Mouse (Mus musculus) G1E (cell line): ENCODE measurements around the gene Tjp1. TPM values are rescaled to one million over a fixed set of nuclear protein-coding genes. Genes with fewer than 3 reads are reported as not detected.

Experiments
- ATAC-seq: 2 replicates; pipeline ENCODE4 v1.8.0; 2016; ENCODE audit warnings: mild to moderate bottlenecking; ENCODE audit not compliant: insufficient number of reproducible peaks, poor library complexity, low FRiP score, severe bottlenecking; ENCODE audit errors: extremely low read depth
- DNase-seq: peaks from one replicate; pipeline ENCODE4 v3.0.0; 2012; ENCODE audit warnings: low spot score
- H3K27me3 ChIP-seq: 2 replicates; pipeline ENCODE4 v1.6.1; 2012; ENCODE audit warnings: mild to moderate bottlenecking, low read length, inconsistent platforms; ENCODE audit not compliant: insufficient read depth
- H3K36me3 ChIP-seq: replicated peaks from 2 replicates; pipeline ENCODE3; 2012; ENCODE audit warnings: mild to moderate bottlenecking, inconsistent platforms
- H3K4me1 ChIP-seq: 2 replicates; pipeline ENCODE4 v1.6.1; 2012; ENCODE audit warnings: low read depth, low read length, inconsistent platforms, mixed read lengths; ENCODE audit not compliant: insufficient read depth
- H3K4me3 ChIP-seq: 2 replicates; pipeline ENCODE4 v1.5.1; 2012; ENCODE audit warnings: low read depth, mild to moderate bottlenecking, inconsistent platforms, low read length, moderate library complexity, mixed read lengths
- H3K9me3 ChIP-seq: replicated peaks from 2 replicates; pipeline ENCODE4 v1.6.1; 2012; ENCODE audit warnings: inconsistent platforms
- CTCF ChIP-seq: IDR thresholded peaks from 2 replicates; pipeline ENCODE4 v1.5.1; 2012; ENCODE audit warnings: low read depth, low read length, inconsistent platforms, mixed read lengths
- GATA1 ChIP-seq: IDR thresholded peaks from 2 replicates; pipeline ENCODE4 v1.6.1; 2012; ENCODE audit warnings: borderline replicate concordance, low read length, inconsistent platforms, mixed read lengths
- GATA2 ChIP-seq: IDR thresholded peaks from 2 replicates; pipeline ENCODE4 v1.6.1; 2012; ENCODE audit warnings: low read depth, low read length, inconsistent platforms, borderline replicate concordance
- POLR2AphosphoS5 ChIP-seq: IDR thresholded peaks from 2 replicates; pipeline ENCODE4 v1.6.1; 2012; ENCODE audit warnings: low read depth, low read length, inconsistent platforms; ENCODE audit not compliant: insufficient replicate concordance
- TAL1 ChIP-seq: conservative IDR thresholded peaks from 2 replicates; pipeline ENCODE4 v1.6.1; 2012; ENCODE audit warnings: low read depth, low read length, inconsistent platforms, mixed read lengths
- polyA plus RNA-seq: library from polyadenylated mRNA; stranded (reverse); fragments of >175 nt; gene quantifications from 2 replicates; pipeline ENCODE4 v1.2.3, GENCODE M21; 2012
- total RNA-seq, 2 experiments: library from RNA; stranded (forward) in 1 of 2; stranded (reverse) in 1 of 2; fragments of 200-1000 nt in 1 of 2; fragments of >200 nt in 1 of 2; fragmentation: Nextera tagmentation in 1 of 2; gene quantifications; 2 replicates each; pipeline ENCODE4 v1.2.3; 2014 to 2017

The Tjp1 gene
- total and polyA plus RNA-seq, 3 experiments = 17.8 to 119 (median 95.0) TPM

DNA sequence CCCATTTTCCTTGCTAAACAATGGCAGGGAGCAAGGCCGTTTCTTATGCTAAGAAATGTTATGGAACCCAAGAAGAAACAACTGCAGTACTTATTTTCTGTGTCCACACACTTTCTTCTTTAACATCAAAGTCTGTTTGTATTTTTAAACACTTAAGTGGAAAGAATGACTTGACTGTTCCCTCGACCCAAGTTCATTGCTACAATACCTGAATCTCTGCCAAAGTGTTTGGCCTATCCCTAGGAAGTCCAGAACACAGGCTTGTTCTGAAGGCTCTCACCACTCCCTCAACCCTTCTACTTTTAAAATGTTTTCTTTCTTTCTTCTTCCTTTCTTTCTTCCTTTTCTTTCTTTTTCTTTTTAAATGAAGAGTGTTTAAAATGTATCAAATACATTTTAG is 71.5 kb downstream of the Tjp1 start:
- no peaks in the 10 kb centered on the region for H3K4me1 ChIP-seq
- DNase-seq (no peak), ATAC-seq (no peak)
- H3K4me3 ChIP-seq = no peak overlapping the region
- peaks cover 28% of the 10 kb centered on the region for H3K27me3 ChIP-seq
- H3K36me3 ChIP-seq = no peaks in the 10 kb centered on the region
- TF ChIP-seq GATA2 = no peak
- no peak for TF ChIP-seq GATA1
- no peak for TF ChIP-seq POLR2AphosphoS5
- no peak for TF ChIP-seq TAL1
- TF ChIP-seq CTCF = no peak
- no peaks in the 10 kb centered on the region for H3K9me3 ChIP-seq

DNA sequence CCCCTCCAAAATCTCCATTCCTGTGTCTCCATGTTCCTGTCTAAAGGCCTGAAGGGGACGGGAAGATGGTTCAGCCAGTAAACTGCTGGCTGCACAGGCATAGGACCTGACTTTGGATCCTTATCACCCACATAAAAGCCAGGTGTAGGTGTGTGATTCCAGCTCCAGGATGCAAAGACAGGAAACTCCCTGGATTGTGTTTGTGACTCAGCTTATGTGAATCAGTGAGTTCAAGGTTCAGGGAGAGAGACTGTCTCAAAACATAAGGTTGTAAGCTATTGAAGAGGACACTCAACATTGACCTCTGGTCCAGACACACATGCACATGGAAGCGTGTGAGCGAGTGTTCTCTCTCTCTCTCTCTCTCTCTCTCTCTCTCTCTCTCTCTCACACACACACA is 72.4 kb downstream of the Tjp1 start:
- TF ChIP-seq CTCF = no peak
- no peak for TF ChIP-seq GATA1
- TF ChIP-seq GATA2 = no peak
- TF ChIP-seq POLR2AphosphoS5 = no peak
- no peak for TF ChIP-seq TAL1
- ATAC-seq = no peak

GRCm38 (mm10) chr7:65454269-65454668 is 73.3 kb downstream of the Tjp1 start:
- ATAC-seq = no peak
- peaks cover 24% of the 10 kb centered on the region for H3K27me3 ChIP-seq
- H3K4me1 ChIP-seq = no peaks in the 10 kb centered on the region
- DNase-seq = no peak
- H3K4me3 ChIP-seq = no peak overlapping the region
- TF ChIP-seq TAL1 (no peak), POLR2AphosphoS5 (no peak), GATA1 (no peak), GATA2 (no peak), CTCF (no peak)
- no peaks in the 10 kb centered on the region for H3K9me3 ChIP-seq
- H3K36me3 ChIP-seq = no peaks in the 10 kb centered on the region

More for the DNA sequence above, 72.4 kb downstream of the Tjp1 start:
- Histone ChIP-seq H3K4me3 (no peak overlapping the region), H3K4me1 (no peaks in the 10 kb centered on the region), H3K9me3 (no peaks in the 10 kb centered on the region), H3K27me3 (peaks cover 23% of the 10 kb centered on the region), H3K36me3 (no peaks in the 10 kb centered on the region)
- DNase-seq = no peak

- Histone ChIP-seq H3K4me1 (no peaks in the 10 kb centered on the region), H3K36me3 (no peaks in the 10 kb centered on the region), H3K27me3 (peaks cover 24% of the 10 kb centered on the region), H3K4me3 (no peak overlapping the region), H3K9me3 (no peaks in the 10 kb centered on the region)
- TF ChIP-seq POLR2AphosphoS5 (no peak), TAL1 (no peak), CTCF (no peak), GATA1 (no peak), GATA2 (no peak)
- ATAC-seq (no peak), DNase-seq (no peak)
Measured at GRCm38 (mm10) chr7:65452246-65452645, 75.3 kb downstream of the Tjp1 start.

DNA sequence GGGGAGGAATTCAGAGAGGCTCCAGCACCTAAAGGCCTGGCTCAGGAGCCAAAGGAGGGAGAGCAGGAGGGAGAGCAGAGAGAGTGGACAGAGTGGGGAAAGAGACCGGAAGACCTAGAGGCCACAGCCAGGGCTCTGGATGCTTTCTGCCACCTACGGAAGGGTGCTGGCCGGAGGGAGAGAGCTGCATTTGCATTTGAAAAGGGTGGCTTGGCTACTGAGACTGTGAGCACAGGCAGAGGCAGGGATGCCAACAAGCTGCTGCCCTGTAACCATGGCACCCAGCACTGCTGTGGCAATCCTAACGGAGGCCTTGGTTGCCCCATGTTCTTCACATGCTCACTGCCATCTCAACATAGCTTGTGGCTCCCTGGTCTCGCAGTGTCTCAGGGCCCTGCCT is 77.4 kb downstream of the Tjp1 start:
- Histone ChIP-seq H3K4me1 (no peaks in the 10 kb centered on the region), H3K4me3 (no peak overlapping the region), H3K36me3 (no peaks in the 10 kb centered on the region), H3K27me3 (peaks cover 22% of the 10 kb centered on the region), H3K9me3 (no peaks in the 10 kb centered on the region)
- ATAC-seq (no peak), DNase-seq (no peak)
- TF ChIP-seq POLR2AphosphoS5 = no peak
- TF ChIP-seq GATA1 = no peak
- TF ChIP-seq CTCF = no peak
- TF ChIP-seq GATA2 = no peak
- TF ChIP-seq TAL1 = no peak

DNA sequence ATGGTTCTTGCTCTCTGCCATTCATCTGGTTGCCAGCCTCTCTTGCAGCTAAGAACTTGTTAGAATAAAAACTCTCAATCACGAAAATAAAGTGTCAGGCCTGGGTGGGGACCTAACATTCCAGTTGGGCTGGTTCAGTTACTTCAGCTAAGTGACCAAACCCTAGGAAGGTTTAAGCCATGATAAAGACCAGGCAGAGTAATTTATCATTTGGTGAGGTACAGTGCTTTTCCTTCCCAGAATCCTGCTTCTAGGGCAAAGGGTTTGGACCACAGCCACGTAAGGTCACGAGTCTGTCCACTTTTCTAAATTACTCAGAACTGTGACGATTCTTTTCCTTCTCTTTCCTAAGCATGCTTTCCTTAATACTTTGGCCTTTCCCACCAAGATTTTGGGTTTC is 86.1 kb downstream of the Tjp1 start:
- Histone ChIP-seq H3K27me3 (peaks cover 9% of the 10 kb centered on the region), H3K36me3 (no peaks in the 10 kb centered on the region), H3K4me1 (peaks cover 22% of the 10 kb centered on the region), H3K9me3 (no peaks in the 10 kb centered on the region), H3K4me3 (no peak overlapping the region)
- DNase-seq (no peak), ATAC-seq (no peak)
- TF ChIP-seq POLR2AphosphoS5 = no peak
- no peak for TF ChIP-seq GATA2
- TF ChIP-seq GATA1 = no peak

DNA sequence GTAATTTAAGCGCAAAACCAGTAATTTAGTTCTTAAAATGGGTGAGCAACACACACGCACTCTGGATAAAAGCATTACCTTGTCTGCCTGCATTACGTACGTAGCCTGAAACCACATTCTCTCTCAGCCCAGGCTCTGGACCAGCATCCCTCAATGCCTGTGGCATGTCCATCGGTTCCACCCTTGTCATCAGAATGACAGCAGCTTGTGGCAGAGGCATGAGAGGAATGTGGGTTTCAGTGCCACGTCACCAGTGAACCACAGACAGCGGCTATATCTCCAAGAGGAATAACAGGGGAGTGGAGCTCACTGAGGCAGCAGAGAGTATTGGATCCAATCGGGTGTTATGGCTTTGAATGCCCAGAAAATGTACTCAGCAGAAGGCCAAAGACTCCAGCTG is 88.1 kb downstream of the Tjp1 start:
- Histone ChIP-seq H3K27me3 (peaks cover 6% of the 10 kb centered on the region), H3K36me3 (no peaks in the 10 kb centered on the region), H3K4me1 (peaks cover 22% of the 10 kb centered on the region), H3K9me3 (no peaks in the 10 kb centered on the region), H3K4me3 (no peak overlapping the region)
- DNase-seq (no peak), ATAC-seq (no peak)
- TF ChIP-seq POLR2AphosphoS5 = no peak
- TF ChIP-seq TAL1 = no peak
- TF ChIP-seq GATA1 = no peak
- no peak for TF ChIP-seq CTCF
- TF ChIP-seq GATA2 = no peak
